Mouse (Mus musculus) frontal cortex, postnatal 25 days (tissue): ENCODE measurements at regions not wholly inside any gene's neighbourhood (a gene's known extent, or its start where the extent isn't known, plus 50 kb on each side); places are given as distances from the start of the nearest gene placed in this dataset.
A peak's percentile ranks its signal among the peaks of the same experiment; 100 is the strongest.

Experiments used
- DNase-seq, 2 experiments: peaks; one replicate each; pipeline ENCODE4 v3.0.0; 2022; ENCODE audit warnings: low spot score in 2 of 2

- no peak for DNase-seq
Observed at GRCm38 (mm10) chr14:46706462-46706861, 53.9 kb upstream of the Cdkn3 start.

- no peak for DNase-seq
Observed at GRCm38 (mm10) chr14:46704316-46704751, 56.0 kb upstream of the Cdkn3 start.

GRCm38 (mm10) chr14:46702669-46703435 is 57.5 kb upstream of the Cdkn3 start:
- DNase-seq = peak; percentile 21 to 22

- DNase-seq = no peak
Observed at GRCm38 (mm10) chr14:46692571-46692970, 67.8 kb upstream of the Cdkn3 start.

GRCm38 (mm10) chr14:46692067-46692466 is 68.3 kb upstream of the Cdkn3 start:
- no peak for DNase-seq

- DNase-seq = no peak
Observed at GRCm38 (mm10) chr14:46682728-46683127, 77.6 kb upstream of the Cdkn3 start.

GRCm38 (mm10) chr14:46678935-46679334 is 81.4 kb upstream of the Cdkn3 start:
- no peak for DNase-seq

- no peak for DNase-seq
Observed at GRCm38 (mm10) chr14:46671482-46672225, 88.7 kb upstream of the Cdkn3 start.

- DNase-seq = no peak
Observed at GRCm38 (mm10) chr14:46671062-46671461, 89.3 kb upstream of the Cdkn3 start.

GRCm38 (mm10) chr14:46670221-46671046 is 89.9 kb upstream of the Cdkn3 start:
- DNase-seq = no peak

- DNase-seq = no peak
Observed at GRCm38 (mm10) chr14:46668275-46668674, 92.1 kb upstream of the Cdkn3 start.

GRCm38 (mm10) chr14:46664305-46664704 is 96.0 kb upstream of the Cdkn3 start:
- no peak for DNase-seq

- DNase-seq = no peak
Observed at GRCm38 (mm10) chr14:46663529-46663928, 96.8 kb upstream of the Cdkn3 start.

GRCm38 (mm10) chr14:46661792-46662545 is 98.4 kb upstream of the Cdkn3 start:
- DNase-seq = no peak

GRCm38 (mm10) chr14:46661118-46661791 is 99.1 kb upstream of the Cdkn3 start:
- DNase-seq = no peak

GRCm38 (mm10) chr14:46659365-46659764 is 101.0 kb upstream of the Cdkn3 start:
- no peak for DNase-seq

GRCm38 (mm10) chr14:46656249-46656648 is 104.1 kb upstream of the Cdkn3 start:
- DNase-seq = no peak

GRCm38 (mm10) chr14:46647319-46647974 is 112.9 kb upstream of the Cdkn3 start:
- DNase-seq = no peak

- no peak for DNase-seq
Observed at GRCm38 (mm10) chr14:46646673-46647318, 113.5 kb upstream of the Cdkn3 start.
